Mouse (Mus musculus): ENCODE data around the gene Cel. TPM values are rescaled to one million over a fixed set of nuclear protein-coding genes. Genes with fewer than 3 reads are reported as not detected.
A peak's percentile ranks its signal among the peaks of the same experiment; 100 is the strongest.

The Cel gene
- not detected for total RNA-seq (2021)

- intact Hi-C loops (cut with DNase I), result no loop called here
- no peak for DNase-seq
Observed at GRCm38 (mm10) chr2:28563303-28563702, at the start of gene Cel. Cel (minus strand) TSS chr2:28563403.

GRCm38 (mm10) chr2:28612436-28613063, 49.3 kb upstream of the Cel start:
- intact Hi-C loops (cut with DNase I), result no loop called here

GRCm38 (mm10) chr2:28611407-28611787, 48.2 kb upstream of the Cel start:
- no peak for DNase-seq
- intact Hi-C loops (cut with DNase I), result no loop called here

More at GRCm38 (mm10) chr2:28612436-28613063, 49.3 kb upstream of the Cel start:
- DNase-seq, result no peak

- intact Hi-C loops (cut with DNase I), result no loop called here
- peak; percentile 72 for DNase-seq
Observed at GRCm38 (mm10) chr2:28610716-28611406, 47.7 kb upstream of the Cel start.

DNA sequence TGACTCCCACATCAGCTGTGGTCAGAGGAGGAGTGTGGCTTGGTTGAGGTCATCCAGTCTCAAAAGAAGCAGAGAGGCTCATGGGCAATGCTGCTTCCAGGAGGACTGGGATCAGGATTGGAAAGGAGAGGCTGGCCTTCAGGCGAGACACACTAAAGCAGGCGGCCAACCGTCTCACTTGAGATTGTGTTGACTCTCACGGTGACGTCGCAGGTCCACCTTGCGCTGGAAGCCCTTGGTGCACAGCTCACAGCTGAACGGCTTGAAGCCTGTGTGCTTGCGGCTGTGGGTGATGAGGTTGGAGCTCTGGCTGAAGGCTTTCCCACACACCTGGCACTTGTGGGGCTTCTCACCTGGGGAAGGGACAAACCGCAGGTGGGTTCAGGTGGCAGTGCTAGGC, 46.6 kb upstream of the Cel start:
- no peak for DNase-seq
- intact Hi-C loops (cut with DNase I), result no loop called here

DNA sequence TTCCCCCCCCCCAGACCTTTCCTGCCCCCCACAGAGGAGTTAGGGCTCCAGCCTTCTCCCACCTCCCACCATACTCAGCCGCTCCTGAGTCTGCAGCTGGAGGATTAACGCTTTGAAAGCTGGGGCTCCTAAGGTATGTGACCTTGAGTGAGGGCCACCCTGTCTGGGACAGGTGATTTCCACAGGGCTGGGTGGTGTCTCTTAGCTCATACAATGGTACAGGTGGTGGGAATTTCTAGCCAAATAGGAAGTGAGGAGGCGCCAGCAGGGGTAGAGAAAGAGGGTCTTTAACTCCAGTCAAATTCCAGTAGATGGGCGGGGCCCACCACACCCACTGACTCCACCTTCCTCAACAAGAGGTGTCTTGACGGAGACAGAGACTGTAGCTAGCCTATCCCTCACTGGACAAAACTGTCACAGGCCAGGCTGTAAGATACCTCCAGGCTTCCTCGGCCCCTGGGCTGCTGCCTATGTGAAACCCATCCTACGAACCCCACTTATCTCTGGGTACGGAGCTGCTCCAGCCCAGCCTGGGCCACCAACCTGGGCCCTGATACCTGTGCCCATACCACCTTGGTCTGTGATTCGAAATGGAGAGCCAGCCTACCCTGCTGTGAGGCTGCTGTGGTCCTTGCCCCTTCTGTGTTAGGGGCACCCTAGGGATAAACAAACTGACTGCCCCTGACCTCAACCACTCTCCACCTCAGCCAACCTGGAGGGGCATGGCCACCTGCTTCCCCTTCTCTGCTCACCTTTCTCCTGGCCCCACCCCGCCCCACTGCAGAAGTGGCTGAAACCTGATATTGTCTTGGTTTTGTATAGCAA, 44.4 kb upstream of the Cel start:
- intact Hi-C loops (cut with DNase I), result no loop called here
- no peak for DNase-seq

DNA sequence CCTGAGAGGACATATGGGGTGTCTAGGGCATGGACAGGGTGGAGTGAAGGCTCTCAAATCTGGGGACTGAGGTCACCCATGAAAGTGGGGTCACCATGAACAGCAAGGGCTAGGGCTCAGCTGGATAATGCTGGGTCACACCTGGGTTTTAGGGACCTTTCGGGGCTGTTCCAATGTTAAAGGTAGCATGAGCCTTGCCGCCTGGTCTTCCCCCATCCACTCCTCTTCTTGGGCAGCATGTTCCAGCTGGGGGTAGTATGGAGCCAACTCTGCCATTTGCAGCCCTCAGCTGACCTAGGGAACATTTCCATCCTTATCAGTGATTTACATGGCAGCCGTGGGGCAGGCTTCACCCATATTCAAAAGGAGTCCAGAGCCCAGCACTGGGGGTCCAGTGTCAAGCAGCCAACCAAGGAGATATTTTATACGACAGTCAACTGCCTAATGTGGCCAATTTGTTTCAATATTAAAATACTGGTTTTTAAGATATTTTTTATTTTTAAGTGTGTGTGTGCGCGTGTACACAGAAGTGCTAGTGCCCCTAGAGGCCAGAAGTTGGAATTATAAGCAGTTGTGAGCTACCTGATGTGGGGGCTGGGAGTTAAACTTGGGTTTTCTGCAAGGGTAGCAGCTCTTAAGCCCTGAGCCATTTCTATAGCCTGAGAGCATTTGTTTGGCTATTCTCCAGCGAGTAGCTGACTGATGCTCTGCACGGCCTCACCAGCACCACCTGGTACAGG, 43.6 kb upstream of the Cel start:
- intact Hi-C loops (cut with DNase I), result no loop called here
- no peak for DNase-seq

GRCm38 (mm10) chr2:28605789-28606541, 42.8 kb upstream of the Cel start:
- intact Hi-C loops (cut with DNase I), result no loop called here
- no peak for DNase-seq

DNA sequence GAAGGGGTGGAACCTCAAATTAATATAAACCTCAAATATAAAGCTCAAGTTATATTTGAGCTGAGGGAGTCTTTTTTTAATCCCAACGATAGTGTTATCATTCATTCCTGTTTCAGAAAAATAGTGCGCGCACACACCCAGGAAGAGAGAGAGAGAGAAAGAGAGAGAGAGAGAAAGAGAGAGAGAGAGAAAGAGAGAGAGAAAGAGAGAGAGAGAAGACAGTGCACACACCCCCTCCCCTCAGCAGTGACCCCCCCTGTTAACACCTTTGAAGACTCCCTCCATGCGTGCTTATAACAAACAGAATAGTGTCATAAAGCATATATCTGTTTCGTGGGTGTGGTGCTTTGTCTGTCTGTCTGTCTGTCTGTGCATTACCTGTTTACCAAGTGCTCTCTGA, 40.3 kb upstream of the Cel start:
- DNase-seq, result no peak
- intact Hi-C loops (cut with DNase I), result no loop called here

DNA sequence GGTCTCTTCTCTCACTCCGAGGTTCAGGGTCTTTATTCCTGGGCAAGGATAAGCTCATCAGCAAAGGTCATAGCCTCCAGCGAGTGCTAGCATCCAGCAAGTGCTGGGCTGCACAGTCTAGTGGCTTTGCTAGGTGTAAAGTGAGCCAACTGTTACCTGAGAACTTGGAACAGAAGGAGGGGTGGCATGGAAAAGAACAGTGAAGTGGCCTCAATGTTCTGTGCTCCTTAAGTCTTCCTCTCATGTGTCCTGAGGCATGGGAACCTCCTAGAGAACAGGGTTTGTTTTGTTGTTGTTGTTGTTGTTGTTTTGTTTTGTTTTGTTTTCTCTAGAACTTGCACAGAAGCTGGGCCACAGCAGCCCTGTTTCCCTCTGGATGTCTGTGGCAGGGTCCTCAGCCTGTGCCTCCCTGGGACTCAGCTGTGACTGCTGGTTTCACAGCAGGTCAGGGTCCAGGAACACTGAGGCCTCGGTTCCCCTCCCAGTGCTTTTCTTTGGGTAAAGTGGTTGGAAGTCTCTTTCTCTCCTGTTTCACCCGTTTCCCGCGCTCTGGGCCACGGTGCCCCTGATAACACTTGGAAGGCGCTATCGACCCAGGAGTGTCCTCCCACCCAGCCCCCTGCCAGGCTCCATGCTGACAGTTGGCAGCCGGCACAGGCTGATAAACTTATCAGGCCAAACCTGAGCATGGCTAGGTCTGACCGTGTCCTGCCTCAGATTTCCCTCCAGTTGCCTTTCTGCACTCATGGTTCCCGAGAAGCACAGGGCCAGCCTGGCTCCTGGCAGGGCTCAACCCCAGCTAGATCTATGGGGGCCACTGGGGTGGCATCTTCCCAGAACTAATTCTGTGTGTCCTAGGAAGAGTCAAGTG, 38.8 kb upstream of the Cel start:
- intact Hi-C loops (cut with DNase I), result no loop called here

GRCm38 (mm10) chr2:28599569-28599900, 36.3 kb upstream of the Cel start:
- intact Hi-C loops (cut with DNase I), result no loop called here

More for the DNA sequence above, 38.8 kb upstream of the Cel start:
- no peak for DNase-seq

DNA sequence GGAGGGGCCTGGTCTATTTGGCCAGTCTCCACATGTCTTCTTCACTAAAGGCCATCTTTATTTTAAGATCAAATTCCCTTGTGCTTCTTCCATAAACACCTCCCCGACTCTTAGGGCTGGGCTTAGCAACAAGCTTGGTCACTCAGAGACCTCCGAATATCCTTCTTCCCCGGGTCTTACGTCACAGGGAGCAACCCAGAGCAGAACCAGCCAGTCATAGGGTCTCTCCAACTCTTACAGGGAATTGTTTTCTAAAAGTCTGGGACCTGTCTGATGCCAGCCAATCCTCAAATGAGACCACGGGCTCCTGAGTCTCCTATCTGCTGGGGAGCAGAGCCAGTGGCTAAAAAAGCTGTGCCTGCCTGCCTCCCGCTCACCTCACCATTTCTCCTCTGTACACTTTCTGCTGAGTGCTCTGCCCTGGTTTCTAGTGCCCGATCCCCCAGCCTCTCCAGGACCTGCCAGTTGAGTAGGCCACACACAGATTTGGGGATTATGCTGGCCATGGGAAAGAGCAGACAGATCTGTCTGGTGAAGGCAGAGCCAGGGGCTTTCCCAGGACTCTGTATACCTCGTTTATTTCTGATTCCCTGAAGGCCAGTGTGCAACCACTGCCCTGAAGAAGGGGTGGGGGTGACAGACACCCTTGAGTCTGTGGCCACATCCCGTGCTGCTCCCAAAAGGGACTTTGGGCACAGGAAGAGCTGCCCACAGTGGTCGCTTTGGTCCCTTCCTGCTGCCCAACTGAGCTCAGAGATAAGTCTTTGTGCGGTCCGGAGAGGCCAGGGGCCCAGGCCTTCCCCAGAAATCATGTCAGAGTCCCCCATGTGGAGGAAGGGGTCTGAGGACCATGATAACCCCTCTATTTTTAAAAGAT, 35.7 kb upstream of the Cel start:
- intact Hi-C loops (cut with DNase I), result no loop called here
- no peak for DNase-seq

More at GRCm38 (mm10) chr2:28599569-28599900, 36.3 kb upstream of the Cel start:
- DNase-seq, result no peak

GRCm38 (mm10) chr2:28597733-28598547, 34.7 kb upstream of the Cel start:
- intact Hi-C loops (cut with DNase I), result no loop called here
- no peak for DNase-seq

DNA sequence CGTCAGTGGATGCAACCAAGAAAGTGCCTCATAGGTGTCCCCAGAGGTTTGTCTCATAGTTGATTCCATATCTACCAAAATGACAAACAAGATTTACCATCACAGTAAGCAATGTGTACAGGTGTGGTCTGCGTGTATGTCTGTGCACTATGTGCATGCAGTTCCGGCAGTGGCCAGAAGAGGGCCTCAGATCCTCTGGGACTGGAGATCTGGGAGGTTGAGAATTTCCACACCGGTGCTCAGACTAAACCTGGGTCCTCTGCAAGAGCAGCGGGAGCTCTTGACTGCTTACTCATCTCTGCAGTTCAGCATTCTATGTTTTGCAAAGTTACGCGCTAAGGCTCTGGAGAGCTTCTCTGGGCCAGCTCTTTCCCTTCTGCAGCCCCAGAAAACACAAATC, 33.8 kb upstream of the Cel start:
- intact Hi-C loops (cut with DNase I), result no loop called here
- DNase-seq, result no peak

DNA sequence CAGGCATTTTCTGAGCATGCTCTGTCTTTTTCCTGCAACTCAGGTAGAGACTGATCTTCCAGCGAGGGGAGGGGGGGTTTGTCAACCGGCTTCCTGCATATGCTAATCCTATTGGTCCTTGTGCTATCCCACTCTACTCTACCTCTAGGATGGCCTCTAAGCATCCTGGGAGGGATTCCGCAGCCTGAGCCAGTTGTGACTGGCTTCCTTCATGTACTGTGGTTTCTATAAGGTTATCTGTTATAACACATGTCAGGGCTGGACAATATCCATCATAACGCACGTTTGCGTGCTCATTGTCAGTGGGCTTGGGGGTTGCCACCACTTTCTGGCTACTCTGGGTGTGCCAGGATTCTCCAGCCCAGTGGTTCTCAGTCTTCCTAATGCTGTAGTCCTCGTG, 32.8 kb upstream of the Cel start:
- intact Hi-C loops (cut with DNase I), result no loop called here
- DNase-seq, result no peak

GRCm38 (mm10) chr2:28592809-28593208, 29.6 kb upstream of the Cel start:
- peak; percentile 73 for DNase-seq
- intact Hi-C loops (cut with DNase I), result no loop called here

- no peak for DNase-seq
- intact Hi-C loops (cut with DNase I), result no loop called here
Observed at GRCm38 (mm10) chr2:28591479-28591878, 28.3 kb upstream of the Cel start.

GRCm38 (mm10) chr2:28588574-28588973, 25.4 kb upstream of the Cel start:
- intact Hi-C loops (cut with DNase I), result no loop called here
- DNase-seq, result no peak

Data from left cerebral cortex, postnatal 4 days (tissue).